Comparison of ENCODE assay signal across 8 mouse cellular contexts in genomic region chr12:101975601-101976571, GRCm38 (mm10). TPM values are rescaled to one million over a fixed set of nuclear protein-coding genes. Genes with fewer than 3 reads are reported as not detected.
DNase-seq lines count a peak whose midpoint lies in the region; ATAC-seq and TF ChIP-seq lines count a peak whose summit lies in the region.

Gene Cpsf2 (plus strand): TSS chr12:101975988.

- no peak for TF ChIP-seq CTCF in bone marrow, adult 2 months (IDR thresholded peaks at IDR 0.05; ENCODE audit: control insufficient read depth, insufficient read depth, low read length)

- H3K9me3 ChIP-seq in embryonic facial prominence, embryonic 15.5 days (replicated peaks), result no peaks in the 10 kb centered on the region
- no peaks in the 10 kb centered on the region for H3K9me3 ChIP-seq in heart, embryonic 10.5 days
- no peaks in the 10 kb centered on the region for H3K9me3 ChIP-seq in kidney, embryonic 15.5 days (replicated peaks)

- H3K9ac ChIP-seq in embryonic facial prominence, embryonic 15.5 days, result peak within 1 kb of the TSS; percentile 87
- H3K9ac ChIP-seq in kidney, embryonic 15.5 days, result peak within 1 kb of the TSS; percentile 90

- peak; percentile 72 for TF ChIP-seq POLR2A in bone marrow, adult 2 months (IDR thresholded peaks at IDR 0.05; ENCODE audit: borderline replicate concordance, control insufficient read depth, low read depth, low read length)

- H3K4me1 ChIP-seq in bone marrow, adult 2 months (ENCODE audit: control insufficient read depth, insufficient read depth, low read length), result peaks cover 7% of the 10 kb centered on the region; the same call in 1 of the 2 replicates
- peaks cover 23% of the 10 kb centered on the region for H3K4me1 ChIP-seq in embryonic facial prominence, embryonic 15.5 days
- peaks cover 19% of the 10 kb centered on the region for H3K4me1 ChIP-seq in heart, embryonic 10.5 days
- H3K4me1 ChIP-seq in kidney, embryonic 15.5 days, result peaks cover 16% of the 10 kb centered on the region

- no peaks in the 10 kb centered on the region for H3K36me3 ChIP-seq in embryonic facial prominence, embryonic 15.5 days
- peaks cover 14% of the 10 kb centered on the region; the same call in 1 of the 2 replicates for H3K36me3 ChIP-seq in heart, embryonic 10.5 days
- peaks cover 14% of the 10 kb centered on the region for H3K36me3 ChIP-seq in kidney, embryonic 15.5 days

- peak within 1 kb of the TSS; percentile 60 for H3K4me2 ChIP-seq in embryonic facial prominence, embryonic 15.5 days (replicated peaks)
- peak within 1 kb of the TSS; percentile 69 for H3K4me2 ChIP-seq in kidney, embryonic 15.5 days

- under 1% methylated on average over 77 of the region's 77 CpGs for WGBS in bone marrow, adult 2 months
- under 1% methylated on average over 77 of the region's 77 CpGs for WGBS in embryonic facial prominence, embryonic 15.5 days
- under 1% methylated on average over 74 of the region's 77 CpGs for WGBS in heart, embryonic 10.5 days
- WGBS in kidney, embryonic 15.5 days, result under 1% methylated on average over 77 of the region's 77 CpGs

- peak within 1 kb of the TSS; percentile 94 for H3K4me3 ChIP-seq in bone marrow, adult 2 months (replicated peaks; ENCODE audit: control insufficient read depth, low read depth, low read length)
- H3K4me3 ChIP-seq in embryonic facial prominence, embryonic 15.5 days (replicated peaks), result peak within 1 kb of the TSS; percentile 93
- H3K4me3 ChIP-seq in heart, embryonic 10.5 days, result peak within 1 kb of the TSS; percentile 93
- H3K4me3 ChIP-seq in kidney, embryonic 15.5 days (replicated peaks), result peak within 1 kb of the TSS; percentile 94

- H3K27ac ChIP-seq in bone marrow, adult 2 months (ENCODE audit: control insufficient read depth, insufficient read depth, low read depth, low read length, poor library complexity), result peak within 1 kb of the TSS; percentile 98
- peak within 1 kb of the TSS; percentile 94 for H3K27ac ChIP-seq in embryonic facial prominence, embryonic 15.5 days (replicated peaks)
- peak within 1 kb of the TSS; percentile 100 for H3K27ac ChIP-seq in heart, embryonic 10.5 days
- H3K27ac ChIP-seq in kidney, embryonic 15.5 days, result peak within 1 kb of the TSS; percentile 93

- ATAC-seq in embryonic facial prominence, embryonic 15.5 days (ENCODE audit: insufficient number of reproducible peaks, low FRiP score, low TSS enrichment, low read depth), result peak; percentile 95
- peak; percentile 98 for ATAC-seq in kidney, embryonic 15.5 days (replicated peaks; ENCODE audit: low FRiP score)
- ATAC-seq in monocyte, adult 5-6 weeks (replicated peaks; ENCODE audit: insufficient number of reproducible peaks, low FRiP score, low TSS enrichment, poor library complexity, severe bottlenecking), result peak; percentile 82

- peak; percentile 87 for DNase-seq in 416B (ENCODE audit: low read depth)
- DNase-seq in heart, embryonic 10.5 days (ENCODE audit: low spot score), result peak; percentile 93
- peak; percentile 85 for DNase-seq in liver
- DNase-seq in spleen, postnatal 4 days (ENCODE audit: low spot score in 2 of 2), result peak; percentile 83 to 94

- no peaks in the 10 kb centered on the region for H3K27me3 ChIP-seq in embryonic facial prominence, embryonic 15.5 days
- no peaks in the 10 kb centered on the region for H3K27me3 ChIP-seq in heart, embryonic 10.5 days (ENCODE audit: insufficient read depth, poor library complexity, severe bottlenecking)
- no peaks in the 10 kb centered on the region for H3K27me3 ChIP-seq in kidney, embryonic 15.5 days

RNA-seq across cellular contexts. Expression of gene Cpsf2, which starts in this region (rescaled TPM):
- 14.4 and 19.7 TPM in 2 replicates for polyA plus RNA-seq in bone marrow, adult 2 months (2011; ENCODE audit: insufficient read depth, insufficient read length, low replicate concordance, missing spikeins)
- 25.1 and 25.3 TPM in 2 replicates for polyA plus RNA-seq in embryonic facial prominence, embryonic 15.5 days (2015; fragmentation: Nextera tagmentation; extraction: Ambion mirVana)
- polyA plus RNA-seq in heart, embryonic 10.5 days (2016; fragmentation: Nextera tagmentation; extraction: Ambion mirVana), result 27.5 and 29.0 TPM in 2 replicates
- 29.5 and 30.9 TPM in 2 replicates for polyA plus RNA-seq in kidney, embryonic 15.5 days (2015; fragmentation: Nextera tagmentation; extraction: Ambion mirVana)
- 38.9 to 40.6 TPM (median 39.6 TPM) in 3 replicates for total RNA-seq in monocyte, adult 5-6 weeks (2017)

Comparison
In these comparisons a context has a peak if more than half of its experiments do, and no peak if none do; other contexts are left out.
1. Peak in every context shown above with its lines: DNase-seq, ATAC-seq, H3K4me3 ChIP-seq and H3K27ac ChIP-seq.